Mouse (Mus musculus): ENCODE measurements around the gene Unc5cl.

DNA sequence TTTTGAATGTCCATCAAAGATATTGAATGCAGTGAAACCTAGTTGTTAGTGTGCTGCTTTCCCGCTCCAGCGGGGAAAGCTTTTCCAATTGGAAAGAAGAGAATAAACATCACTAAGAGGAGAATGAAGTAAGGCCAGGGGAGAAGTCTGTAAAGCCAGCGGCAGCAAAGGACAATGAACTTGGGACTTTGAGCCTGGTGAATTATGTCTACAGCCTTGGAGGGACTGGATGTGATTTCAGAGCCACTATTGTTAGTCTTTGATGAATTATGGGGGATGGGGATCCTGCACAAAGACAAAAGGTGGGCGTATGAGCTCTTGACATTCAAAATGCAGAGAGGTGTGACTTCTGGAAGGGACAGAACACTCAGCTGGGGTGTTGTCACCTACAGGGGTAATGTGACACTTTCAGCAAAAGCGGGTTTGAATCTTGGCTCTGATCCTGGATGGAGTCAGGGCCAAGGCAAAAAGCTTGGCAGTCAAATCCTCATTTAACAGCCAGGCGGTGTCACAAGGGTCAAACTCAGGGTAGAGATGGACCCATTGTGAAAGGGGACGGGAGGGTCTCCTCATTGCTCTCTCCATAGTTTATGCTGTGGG is 46.2 kb downstream of the Unc5cl start:
- TF ChIP-seq POLR2A (IDR thresholded peaks at IDR 0.05; ENCODE audit: insufficient read depth, low read depth, low read length) (no peak), CTCF (IDR thresholded peaks at IDR 0.05) (no peak)
